Mouse (Mus musculus) heart, embryonic 12.5 days (tissue): ENCODE measurements around the gene Cdk17. TPM values are rescaled to one million over a fixed set of nuclear protein-coding genes. Genes with fewer than 3 reads are reported as not detected.

Experiments
- ATAC-seq: fragments of 200-750 bp; cut with Nextera tagmentation; 2 replicates; pipeline ENCODE4 v1.8.0; 2017; ENCODE audit warnings: moderate TSS enrichment, moderate library complexity; ENCODE audit not compliant: insufficient number of reproducible peaks, low FRiP score
- H3K27ac ChIP-seq: fragments of 300-500 bp; sonication (generic); 2 replicates; pipeline ENCODE4 v1.5.1; 2016; ENCODE audit warnings: mild to moderate bottlenecking, moderate library complexity; ENCODE audit not compliant: poor library complexity, severe bottlenecking
- H3K27me3 ChIP-seq: fragments of 300-500 bp; sonication (generic); replicated peaks from 2 replicates; pipeline ENCODE4 v1.6.1; 2016; ENCODE audit warnings: mild to moderate bottlenecking, moderate library complexity
- H3K36me3 ChIP-seq: fragments of 300-500 bp; sonication (generic); 2 replicates; pipeline ENCODE4 v1.6.1; 2016; ENCODE audit warnings: mild to moderate bottlenecking, moderate library complexity
- H3K4me1 ChIP-seq: fragments of 300-500 bp; sonication (generic); replicated peaks from 2 replicates; pipeline ENCODE4 v1.6.1; 2016; ENCODE audit warnings: mild to moderate bottlenecking
- H3K4me2 ChIP-seq: fragments of 300-500 bp; sonication (generic); 2 replicates; pipeline ENCODE4 v1.6.1; 2016; ENCODE audit warnings: mild to moderate bottlenecking, moderate library complexity
- H3K4me3 ChIP-seq: fragments of 300-500 bp; sonication (generic); 2 replicates; pipeline ENCODE4 v1.5.1; 2016; ENCODE audit warnings: mild to moderate bottlenecking
- H3K9ac ChIP-seq: fragments of 300-500 bp; sonication (generic); 2 replicates; pipeline ENCODE4 v1.6.1; 2016; ENCODE audit warnings: mild to moderate bottlenecking, moderate library complexity
- H3K9me3 ChIP-seq: fragments of 300-500 bp; sonication (generic); replicated peaks from 2 replicates; pipeline ENCODE4 v1.6.1; 2016; ENCODE audit warnings: mild to moderate bottlenecking, moderate library complexity
- WGBS: fragments of 180-500 bp; shearing (Covaris S2); methylation state at CpG from one replicate; pipeline ENCODE4 v1.1.7; 2016; 5-methylcytosine and 5-hydroxymethylcytosine counted together
- polyA plus RNA-seq: library from polyadenylated mRNA; unstranded; fragments of >200 nt; fragmentation: Nextera tagmentation; extraction: Ambion mirVana; gene quantifications from 2 replicates; pipeline ENCODE4 v1.2.1, GENCODE M21; 2016

Cdk17 gene
- polyA plus RNA-seq, 1 experiment from 2014 or later, result 25.2 TPM

GRCm38 (mm10) chr10:93265833-93266232 lies 105.2 kb downstream of the Cdk17 start:
- H3K4me3 ChIP-seq, result no peak overlapping the region
- H3K27ac ChIP-seq, result no peak overlapping the region
- no peak overlapping the region for H3K4me2 ChIP-seq
- peaks cover 52% of the 10 kb centered on the region for H3K4me1 ChIP-seq
- ATAC-seq, result no peak
- peaks cover 44% of the 10 kb centered on the region for H3K36me3 ChIP-seq
- 86% methylated on average over 9 of the region's 9 CpGs for WGBS
- no peak overlapping the region for H3K9ac ChIP-seq
- no peaks in the 10 kb centered on the region for H3K27me3 ChIP-seq
- H3K9me3 ChIP-seq, result no peaks in the 10 kb centered on the region

GRCm38 (mm10) chr10:93266521-93266920 lies 105.8 kb downstream of the Cdk17 start:
- ATAC-seq, result no peak
- Histone ChIP-seq H3K36me3 (peaks cover 44% of the 10 kb centered on the region), H3K9me3 (no peaks in the 10 kb centered on the region), H3K4me2 (no peak overlapping the region), H3K4me1 (peaks cover 45% of the 10 kb centered on the region), H3K4me3 (no peak overlapping the region), H3K9ac (no peak overlapping the region), H3K27me3 (no peaks in the 10 kb centered on the region), H3K27ac (no peak overlapping the region)
- WGBS, result 86% methylated on average over 7 of the region's 7 CpGs

GRCm38 (mm10) chr10:93267509-93267908 lies 106.8 kb downstream of the Cdk17 start:
- Histone ChIP-seq H3K27ac (no peak overlapping the region), H3K9me3 (no peaks in the 10 kb centered on the region), H3K4me3 (no peak overlapping the region), H3K9ac (no peak overlapping the region), H3K36me3 (peaks cover 44% of the 10 kb centered on the region), H3K4me1 (peaks cover 42% of the 10 kb centered on the region), H3K27me3 (no peaks in the 10 kb centered on the region), H3K4me2 (no peak overlapping the region)
- 86% methylated on average over 5 of the region's 5 CpGs for WGBS
- no peak for ATAC-seq

- Histone ChIP-seq H3K9ac (no peak overlapping the region), H3K4me1 (peaks cover 39% of the 10 kb centered on the region), H3K36me3 (peaks cover 43% of the 10 kb centered on the region), H3K27me3 (no peaks in the 10 kb centered on the region), H3K27ac (no peak overlapping the region), H3K9me3 (no peaks in the 10 kb centered on the region), H3K4me3 (no peak overlapping the region), H3K4me2 (no peak overlapping the region)
- no peak for ATAC-seq
- WGBS, result 84% methylated on average over 3 of the region's 3 CpGs
Observed at GRCm38 (mm10) chr10:93268339-93268738, 107.7 kb downstream of the Cdk17 start.

- Histone ChIP-seq H3K4me3 (no peak overlapping the region), H3K36me3 (peaks cover 29% of the 10 kb centered on the region), H3K9me3 (no peaks in the 10 kb centered on the region), H3K9ac (no peak overlapping the region), H3K4me2 (no peak overlapping the region), H3K27me3 (no peaks in the 10 kb centered on the region), H3K27ac (no peak overlapping the region), H3K4me1 (peaks cover 38% of the 10 kb centered on the region)
- ATAC-seq, result no peak
- 63% methylated on average over 4 of the region's 4 CpGs for WGBS
Observed at GRCm38 (mm10) chr10:93269744-93270143, 109.1 kb downstream of the Cdk17 start.

GRCm38 (mm10) chr10:93270889-93271460 lies 110.3 kb downstream of the Cdk17 start:
- Histone ChIP-seq H3K9me3 (no peaks in the 10 kb centered on the region), H3K9ac (no peak overlapping the region), H3K4me3 (no peak overlapping the region), H3K36me3 (peaks cover 24% of the 10 kb centered on the region), H3K4me1 (peaks cover 47% of the 10 kb centered on the region), H3K27ac (no peak overlapping the region), H3K4me2 (no peak overlapping the region), H3K27me3 (no peaks in the 10 kb centered on the region)
- ATAC-seq, result no peak
- WGBS, result 89% methylated on average over 6 of the region's 6 CpGs

- no peaks in the 10 kb centered on the region for H3K9me3 ChIP-seq
- H3K9ac ChIP-seq, result no peak overlapping the region
- no peaks in the 10 kb centered on the region for H3K27me3 ChIP-seq
- H3K36me3 ChIP-seq, result peaks cover 19% of the 10 kb centered on the region
- H3K4me2 ChIP-seq, result no peak overlapping the region
- ATAC-seq, result no peak
- H3K4me1 ChIP-seq, result peaks cover 49% of the 10 kb centered on the region
- WGBS, result 71% methylated on average over 7 of the region's 7 CpGs
- no peak overlapping the region for H3K4me3 ChIP-seq
- no peak overlapping the region for H3K27ac ChIP-seq
Observed at GRCm38 (mm10) chr10:93271831-93272230, 111.2 kb downstream of the Cdk17 start.

GRCm38 (mm10) chr10:93272986-93273982 lies 112.6 kb downstream of the Cdk17 start:
- H3K4me1 ChIP-seq, result peaks cover 64% of the 10 kb centered on the region
- no peak overlapping the region for H3K27ac ChIP-seq

GRCm38 (mm10) chr10:93274277-93274696 lies 113.6 kb downstream of the Cdk17 start:
- WGBS, result 41% methylated on average over 2 of the region's 2 CpGs
- peaks cover 20% of the 10 kb centered on the region for H3K36me3 ChIP-seq
- no peaks in the 10 kb centered on the region for H3K27me3 ChIP-seq
- ATAC-seq, result no peak
- H3K4me2 ChIP-seq, result no peak overlapping the region
- no peak overlapping the region for H3K9ac ChIP-seq
- no peaks in the 10 kb centered on the region for H3K9me3 ChIP-seq
- H3K4me3 ChIP-seq, result no peak overlapping the region
- H3K27ac ChIP-seq, result no peak overlapping the region
- peaks cover 71% of the 10 kb centered on the region for H3K4me1 ChIP-seq

More at GRCm38 (mm10) chr10:93272986-93273982, 112.6 kb downstream of the Cdk17 start:
- Histone ChIP-seq H3K4me3 (no peak overlapping the region), H3K36me3 (peaks cover 17% of the 10 kb centered on the region), H3K4me2 (no peak overlapping the region), H3K27me3 (no peaks in the 10 kb centered on the region), H3K9me3 (no peaks in the 10 kb centered on the region), H3K9ac (no peak overlapping the region)
- WGBS, result 80% methylated on average over 14 of the region's 14 CpGs
- no peak for ATAC-seq

GRCm38 (mm10) chr10:93275212-93276136 lies 114.8 kb downstream of the Cdk17 start:
- Histone ChIP-seq H3K9me3 (no peaks in the 10 kb centered on the region), H3K27ac (peak overlapping the region; percentile 20), H3K4me1 (peaks cover 75% of the 10 kb centered on the region), H3K4me2 (peak overlapping the region; percentile 60), H3K36me3 (peaks cover 15% of the 10 kb centered on the region), H3K9ac (0 out of 2 replicates have a peak overlapping the region, but pooled peaks have one; percentile 13), H3K4me3 (no peak overlapping the region), H3K27me3 (no peaks in the 10 kb centered on the region)
- WGBS, result 61% methylated on average over 25 of the region's 25 CpGs
- no peak for ATAC-seq
